Mouse (Mus musculus) liver, postnatal 0 days (tissue): ENCODE measurements around the gene Celf2.

Source experiments
- CTCF ChIP-seq: sonication (generic); IDR thresholded peaks from 2 replicates; pipeline ENCODE4 v1.5.1; 2016; ENCODE audit warnings: antibody characterized with exemption, low read depth
- EP300 ChIP-seq: IDR thresholded peaks from 2 replicates; pipeline ENCODE4 v1.6.1; 2016; ENCODE audit warnings: antibody characterized with exemption, low read depth, mild to moderate bottlenecking

GRCm38 (mm10) chr2:6880941-6881575, 628.3 kb downstream of the Celf2 start:
- TF ChIP-seq CTCF (no peak), EP300 (no peak)
